Mouse (Mus musculus) thymus, adult 2 months (tissue): ENCODE results near the gene Rab9.

Experiments
- CTCF ChIP-seq: fragments of 200-500 bp; IDR thresholded peaks from 2 replicates; pipeline ENCODE4 v1.5.1; 2012; ENCODE audit warnings: mild to moderate bottlenecking, control low read depth, low read length, moderate library complexity, borderline replicate concordance; ENCODE audit not compliant: control insufficient read depth, poor library complexity, insufficient read depth; ENCODE audit errors: extremely low read depth
- POLR2A ChIP-seq: fragments of 200-500 bp; IDR thresholded peaks from 2 replicates; pipeline ENCODE4 v1.6.1; 2012; ENCODE audit warnings: mild to moderate bottlenecking, low read length, control low read depth, moderate library complexity; ENCODE audit not compliant: control insufficient read depth, poor library complexity, insufficient read depth; ENCODE audit errors: extremely low read depth

- no peak for TF ChIP-seq POLR2A
- TF ChIP-seq CTCF = no peak
These were observed 18.1 kb upstream of the Rab9 start for GRCm38 (mm10) chrX:166497771-166498170.
